Mouse (Mus musculus): ENCODE measurements around the gene Spi1. TPM values are rescaled to one million over a fixed set of nuclear protein-coding genes. Genes with fewer than 3 reads are reported as not detected.
A peak's percentile ranks its signal among the peaks of the same experiment; 100 is the strongest.

The Spi1 gene
- total RNA-seq, 2 experiments from 2014 or later: 139 to 208 TPM

DNA sequence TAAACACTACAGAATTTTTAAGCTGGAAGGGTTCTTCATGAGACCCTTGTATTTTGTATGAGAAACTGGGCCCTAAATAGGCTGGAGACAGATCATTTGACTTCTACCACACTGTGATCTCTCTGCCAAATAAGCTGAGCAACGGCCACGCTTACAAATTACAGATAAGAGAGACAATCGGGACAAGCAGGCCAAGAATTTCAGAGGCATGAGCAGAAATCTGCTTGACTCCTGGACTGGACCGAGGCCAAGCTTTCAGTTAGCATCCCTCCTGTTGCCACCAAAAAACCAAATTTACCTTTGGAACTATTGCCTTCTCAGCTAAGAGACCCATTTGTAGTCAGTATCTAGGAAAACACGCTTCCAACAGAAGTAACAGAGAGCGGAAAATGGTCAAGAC lies 78.4 kb downstream of the Spi1 start:
- ATAC-seq (replicated peaks; ENCODE audit: poor library complexity, severe bottlenecking): no peak

GRCm38 (mm10) chr2:91162952-91163351 lies 80.8 kb downstream of the Spi1 start:
- peak; percentile 66 for ATAC-seq (replicated peaks; ENCODE audit: poor library complexity, severe bottlenecking)

DNA sequence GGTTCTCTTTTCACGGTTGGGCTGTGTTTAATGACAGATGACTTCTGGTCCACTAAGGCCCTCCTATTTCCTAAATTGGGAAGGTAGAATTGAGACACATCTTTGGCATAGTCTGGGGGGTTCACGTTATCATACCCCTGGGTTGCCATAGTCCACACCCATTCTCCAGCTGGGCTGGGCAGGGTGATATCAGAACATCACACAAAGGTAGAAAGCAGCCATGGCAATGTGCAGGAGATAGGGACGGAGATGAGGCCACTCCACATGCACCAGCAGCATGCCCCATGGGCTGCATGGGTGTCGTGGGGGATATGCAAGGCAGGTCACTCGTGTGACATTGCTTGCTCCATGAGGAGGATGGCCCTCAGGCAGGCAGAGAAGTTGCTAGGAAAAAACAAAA lies 81.3 kb downstream of the Spi1 start:
- ATAC-seq (replicated peaks; ENCODE audit: poor library complexity, severe bottlenecking): no peak

- no peak for ATAC-seq (replicated peaks; ENCODE audit: poor library complexity, severe bottlenecking)
Observed at GRCm38 (mm10) chr2:91164991-91165390, 82.8 kb downstream of the Spi1 start.

Other genes starting within 250 kb of the Spi1 start
- 152 and 169 TPM in 2 replicates for gene Mtch2, start 235.2 kb upstream of the Spi1 start, total RNA-seq (2014; fragmentation: Nextera tagmentation)
- 206 and 241 TPM in 2 replicates for gene Mtch2, start 235.2 kb upstream of the Spi1 start, total RNA-seq (2017)
- not detected in 2 replicates for gene C1qtnf4, start 196.5 kb upstream of the Spi1 start, total RNA-seq (2014; fragmentation: Nextera tagmentation)
- gene C1qtnf4, start 196.5 kb upstream of the Spi1 start, total RNA-seq (2017): not detected in 2 replicates
- gene Kbtbd4, start 177.7 kb upstream of the Spi1 start, total RNA-seq (2014; fragmentation: Nextera tagmentation): 14.4 and 16.4 TPM in 2 replicates
- gene Kbtbd4, start 177.7 kb upstream of the Spi1 start, total RNA-seq (2017): 18.1 and 26.1 TPM in 2 replicates
- 159 TPM in 2 replicates for gene Ndufs3, start 177.6 kb upstream of the Spi1 start, total RNA-seq (2014; fragmentation: Nextera tagmentation)
- gene Ndufs3, start 177.6 kb upstream of the Spi1 start, total RNA-seq (2017): 93.2 and 128 TPM in 2 replicates
- gene Celf1, start 142.0 kb upstream of the Spi1 start, total RNA-seq (2014; fragmentation: Nextera tagmentation): 42.2 and 46.0 TPM in 2 replicates
- 25.2 and 26.5 TPM in 2 replicates for gene Celf1, start 142.0 kb upstream of the Spi1 start, total RNA-seq (2017)
- gene Rapsn, start 46.8 kb upstream of the Spi1 start, total RNA-seq (2014; fragmentation: Nextera tagmentation): 1.5 and 8.2 TPM in 2 replicates
- 0.39 TPM in 1 of 2 replicates, not detected in the other for gene Rapsn, start 46.8 kb upstream of the Spi1 start, total RNA-seq (2017)
- gene Psmc3, start 28.4 kb upstream of the Spi1 start, total RNA-seq (2014; fragmentation: Nextera tagmentation): 155 and 159 TPM in 2 replicates
- gene Psmc3, start 28.4 kb upstream of the Spi1 start, total RNA-seq (2017): 282 TPM in 2 replicates
- gene Slc39a13, start 12.0 kb upstream of the Spi1 start, total RNA-seq (2014; fragmentation: Nextera tagmentation): 10.0 and 35.1 TPM in 2 replicates
- gene Slc39a13, start 12.0 kb upstream of the Spi1 start, total RNA-seq (2017): 4.8 and 9.4 TPM in 2 replicates
- 1.5 TPM in 1 of 2 replicates, not detected in the other for gene Mybpc3, start 35.8 kb downstream of the Spi1 start, total RNA-seq (2014; fragmentation: Nextera tagmentation)
- gene Mybpc3, start 35.8 kb downstream of the Spi1 start, total RNA-seq (2017): 0.62 TPM in 1 of 2 replicates, not detected in the other
- gene Madd, start 101.4 kb downstream of the Spi1 start, total RNA-seq (2014; fragmentation: Nextera tagmentation): 49.5 and 64.6 TPM in 2 replicates
- gene Madd, start 101.4 kb downstream of the Spi1 start, total RNA-seq (2017): 21.3 and 26.5 TPM in 2 replicates
- gene Nr1h3, start 120.4 kb downstream of the Spi1 start, total RNA-seq (2014; fragmentation: Nextera tagmentation): 0.15 and 3.6 TPM in 2 replicates
- gene Nr1h3, start 120.4 kb downstream of the Spi1 start, total RNA-seq (2017): 0.15 and 1.1 TPM in 2 replicates
- gene Acp2, start 120.5 kb downstream of the Spi1 start, total RNA-seq (2014; fragmentation: Nextera tagmentation): 21.8 and 22.6 TPM in 2 replicates
- 16.0 and 17.0 TPM in 2 replicates for gene Acp2, start 120.5 kb downstream of the Spi1 start, total RNA-seq (2017)
- gene Ddb2, start 154.6 kb downstream of the Spi1 start, total RNA-seq (2014; fragmentation: Nextera tagmentation): 18.4 and 22.8 TPM in 2 replicates
- 9.9 and 11.2 TPM in 2 replicates for gene Ddb2, start 154.6 kb downstream of the Spi1 start, total RNA-seq (2017)
- not detected in 2 replicates for gene Pacsin3, start 173.6 kb downstream of the Spi1 start, total RNA-seq (2014; fragmentation: Nextera tagmentation)
- gene Pacsin3, start 173.6 kb downstream of the Spi1 start, total RNA-seq (2017): 1.5 TPM in 1 of 2 replicates, not detected in the other
- 41.7 and 46.5 TPM in 2 replicates for gene Arfgap2, start 182.6 kb downstream of the Spi1 start, total RNA-seq (2014; fragmentation: Nextera tagmentation)
- gene Arfgap2, start 182.6 kb downstream of the Spi1 start, total RNA-seq (2017): 42.4 and 46.6 TPM in 2 replicates